Mouse (Mus musculus) megakaryocyte, adult 5-6 weeks (primary cell): ENCODE measurements around the gene Birc5. TPM values are rescaled to one million over a fixed set of nuclear protein-coding genes. Genes with fewer than 3 reads are reported as not detected.
"Not testable (repeated sequence)": the region's sequence is repeated elsewhere in the genome, so short reads cannot be mapped to it uniquely, and the experiment has no call there.

ENCODE experiments used
- ATAC-seq: 2 replicates; pipeline ENCODE4 v1.8.0; 2016; ENCODE audit warnings: mild to moderate bottlenecking, inconsistent platforms; ENCODE audit not compliant: poor library complexity, severe bottlenecking
- total RNA-seq, 2 experiments: library from RNA; stranded (forward) in 1 of 2; stranded (reverse) in 1 of 2; fragments of 153-499, 151-499 nt in 1 of 2; fragments of 221-1000, 200-1000 nt in 1 of 2; gene quantifications; 2 replicates each; pipeline versions ENCODE4 v1.2.3 to v1.2.4; 2015 to 2017

The Birc5 gene
- 220 and 258 TPM in 2 replicates for total RNA-seq (2015)
- total RNA-seq (2017), result 232 and 240 TPM in 2 replicates

DNA sequence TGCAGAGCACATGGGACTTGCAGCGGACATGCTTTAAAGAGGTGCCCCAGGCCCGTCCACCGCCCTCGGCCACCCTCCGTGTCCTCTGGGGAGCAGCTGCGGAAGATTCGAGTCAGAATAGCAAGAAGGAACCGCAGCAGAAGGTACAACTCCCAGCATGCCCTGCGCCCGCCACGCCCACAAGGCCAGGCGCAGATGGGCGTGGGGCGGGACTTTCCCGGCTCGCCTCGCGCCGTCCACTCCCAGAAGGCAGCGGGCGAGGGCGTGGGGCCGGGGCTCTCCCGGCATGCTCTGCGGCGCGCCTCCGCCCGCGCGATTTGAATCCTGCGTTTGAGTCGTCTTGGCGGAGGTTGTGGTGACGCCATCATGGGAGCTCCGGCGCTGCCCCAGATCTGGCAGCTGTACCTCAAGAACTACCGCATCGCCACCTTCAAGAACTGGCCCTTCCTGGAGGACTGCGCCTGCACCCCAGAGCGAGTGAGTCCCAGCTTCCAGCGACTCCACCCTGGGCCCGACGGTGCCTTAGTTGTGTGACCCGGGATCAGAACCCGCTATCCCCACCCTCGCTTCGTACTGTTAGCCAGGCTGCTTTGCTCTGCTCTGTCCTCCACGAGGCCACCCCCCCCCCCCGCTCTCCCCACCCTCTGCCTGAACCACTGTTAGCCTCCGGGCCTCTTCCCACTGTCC is at the start of gene Birc5:
Gene Birc5, plus strand, starts transcription at position 267 of the 687 bp plus-strand sequence.
- peak; percentile 98 for ATAC-seq

DNA sequence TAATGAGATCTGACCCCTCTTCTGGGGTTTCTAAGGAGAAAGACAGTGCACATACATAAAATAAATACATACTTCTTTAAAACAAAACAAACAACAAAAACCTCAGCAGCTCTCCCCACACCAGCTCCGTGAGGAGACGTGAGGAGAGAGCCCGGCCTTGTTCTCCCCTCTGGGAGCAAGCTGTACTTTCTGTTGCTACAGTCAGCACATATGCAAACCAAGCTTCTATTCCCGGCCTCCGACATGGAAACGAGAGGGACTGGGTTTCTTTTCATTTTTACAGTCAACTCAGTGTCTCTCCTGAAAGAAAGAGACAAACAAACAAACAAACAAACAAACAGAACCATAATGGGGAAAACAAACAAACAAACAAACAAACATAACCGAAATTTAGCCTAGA is 49.0 kb upstream of the Birc5 start:
- no peak for ATAC-seq

DNA sequence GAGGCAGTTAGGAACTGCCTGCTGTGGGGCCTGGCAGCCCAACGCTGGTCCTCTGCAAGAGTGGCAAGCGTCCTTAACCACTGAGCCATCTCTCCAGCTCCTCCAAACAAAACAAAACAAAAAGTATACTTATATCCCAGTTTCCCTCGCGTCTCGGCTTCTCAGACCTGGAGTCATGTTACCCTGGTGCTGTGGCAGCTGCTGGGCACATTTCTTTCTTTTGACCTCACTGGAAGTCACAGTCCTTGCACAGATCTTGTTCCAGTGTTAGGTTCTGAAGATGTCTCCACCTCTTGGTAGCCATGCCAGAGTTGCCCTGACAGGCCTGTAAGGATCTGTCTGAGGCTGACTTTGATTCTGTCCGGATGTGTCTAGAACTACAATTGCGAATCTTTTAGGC is 47.4 kb upstream of the Birc5 start:
- no peak for ATAC-seq

DNA sequence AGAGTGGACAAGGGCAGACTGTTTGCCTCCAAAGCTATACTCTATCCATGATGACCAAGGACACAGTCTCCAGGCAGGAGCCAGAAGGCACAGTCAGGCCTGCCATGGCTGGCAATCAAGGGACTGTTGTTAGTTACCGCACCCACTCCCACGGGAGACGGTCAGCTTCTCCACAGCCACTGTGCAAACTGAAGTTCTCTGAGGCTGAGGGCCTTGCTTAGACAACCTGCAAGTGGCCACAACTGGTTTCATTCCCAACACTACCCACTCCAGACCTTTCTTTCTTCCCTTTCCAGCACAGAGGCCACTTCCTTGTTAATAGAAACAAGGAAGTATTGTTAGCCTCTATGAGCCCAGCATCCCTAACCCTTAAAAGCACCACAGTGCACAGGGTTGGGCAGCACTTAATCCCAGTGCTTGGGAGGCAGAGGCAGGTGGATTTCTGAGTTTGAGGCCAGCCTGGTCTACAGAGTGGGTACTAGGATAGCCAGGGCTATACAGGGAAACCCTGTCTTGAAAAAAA is 45.8 kb upstream of the Birc5 start:
- peak; percentile 72 for ATAC-seq

DNA sequence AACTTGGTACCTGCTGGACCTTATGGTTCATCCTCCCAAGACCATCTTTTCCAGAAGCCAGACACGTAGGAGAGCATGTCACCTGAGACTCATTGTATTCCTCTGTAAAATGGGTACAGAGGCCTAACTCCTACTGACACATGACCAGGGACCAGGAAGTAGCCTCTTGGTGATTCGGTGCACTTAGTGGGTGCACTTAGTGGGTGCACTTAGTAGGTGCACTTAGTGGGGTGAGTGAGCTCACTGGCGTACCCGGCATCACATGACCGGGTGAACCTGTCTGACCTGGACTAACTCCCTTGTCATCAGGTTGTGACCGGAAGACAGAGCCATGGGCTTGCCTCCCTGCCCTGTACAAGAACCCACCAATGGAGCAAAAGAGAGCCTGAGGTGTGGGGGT is 42.3 kb upstream of the Birc5 start:
- no peak for ATAC-seq

DNA sequence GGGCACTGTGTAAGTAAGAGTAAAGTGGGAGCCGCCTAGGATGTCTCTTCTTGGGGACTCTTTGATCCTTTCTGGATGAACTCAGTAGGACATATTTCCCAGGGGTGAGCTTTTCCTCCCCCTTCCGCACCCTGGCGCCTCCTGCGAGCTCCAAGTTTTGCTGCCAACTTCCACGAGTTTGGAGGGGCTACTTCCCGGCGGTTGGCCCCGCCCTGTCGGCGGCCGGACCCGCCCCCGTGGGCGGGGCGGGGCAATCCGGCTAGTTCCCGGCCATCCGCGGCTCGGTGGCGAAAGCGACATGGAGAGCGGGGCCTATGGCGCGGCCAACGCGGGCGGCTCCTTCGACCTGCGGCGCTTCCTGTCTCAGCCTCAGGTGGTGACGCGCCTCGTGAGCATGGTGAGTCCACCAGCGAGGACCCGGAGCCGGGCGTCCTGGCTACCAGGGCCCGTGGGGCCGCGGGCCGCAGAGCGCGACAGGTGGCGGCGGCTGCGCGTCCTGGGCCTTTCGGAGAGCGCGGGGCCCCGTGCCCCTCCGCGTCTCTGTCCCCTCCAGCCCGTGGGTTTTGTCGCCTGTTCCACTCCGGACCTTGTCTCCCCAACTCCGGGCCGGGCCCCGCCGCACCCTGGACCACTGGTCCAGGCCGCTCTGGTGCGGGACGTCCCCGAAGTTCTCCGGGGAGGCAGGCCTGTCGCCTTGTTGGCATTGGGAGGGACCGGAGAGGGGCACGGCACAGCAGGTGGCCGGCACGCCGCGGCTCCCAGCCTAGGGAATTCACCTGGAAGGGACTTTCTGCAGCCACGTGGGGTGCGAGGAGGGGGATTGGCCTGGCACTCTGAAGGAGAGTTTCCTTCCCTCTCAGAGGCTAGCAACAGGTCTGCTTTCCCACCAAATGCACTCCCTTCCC is 39.4 kb upstream of the Birc5 start, which contains the start of the genes Gm20708 and Syngr2:
Gene Gm20708, plus strand, starts transcription at position 262 of the 905 bp plus-strand sequence.
Gene Syngr2, plus strand, starts transcription at position 262 of the 905 bp plus-strand sequence.
- peak; percentile 58 for ATAC-seq

DNA sequence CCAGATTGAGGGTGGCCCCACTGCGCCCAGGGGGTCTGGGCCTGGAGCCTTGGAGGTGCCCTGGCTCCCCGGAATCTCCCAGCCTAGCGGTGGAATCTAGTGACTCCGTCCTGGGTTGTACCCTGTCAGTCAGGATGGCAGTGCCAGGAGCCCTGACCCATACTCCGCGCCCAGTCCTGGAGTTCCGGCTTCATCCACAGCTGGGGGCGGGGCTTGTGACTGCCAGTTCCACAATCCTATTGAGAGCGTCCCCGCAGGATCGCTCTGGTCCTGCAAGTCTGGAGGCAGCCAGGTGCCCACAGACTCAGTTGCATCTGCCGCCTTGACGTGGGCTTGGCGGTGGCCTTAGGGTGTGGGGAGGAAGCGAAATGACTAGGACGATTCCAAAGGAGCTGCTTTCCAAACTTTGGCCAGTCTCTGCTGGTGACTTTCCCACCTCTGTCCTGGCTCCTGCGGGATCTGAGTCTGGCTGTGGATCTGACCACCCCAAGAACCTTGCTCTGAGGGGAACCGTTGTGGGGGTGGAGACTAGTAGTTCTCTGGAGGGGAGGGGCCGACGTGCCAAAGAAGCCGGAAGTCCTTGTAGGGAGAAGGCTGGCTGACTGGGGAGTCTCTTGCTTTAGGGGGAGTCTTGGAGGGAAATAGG is 38.5 kb upstream of the Birc5 start:
- peak; percentile 79 for ATAC-seq

DNA sequence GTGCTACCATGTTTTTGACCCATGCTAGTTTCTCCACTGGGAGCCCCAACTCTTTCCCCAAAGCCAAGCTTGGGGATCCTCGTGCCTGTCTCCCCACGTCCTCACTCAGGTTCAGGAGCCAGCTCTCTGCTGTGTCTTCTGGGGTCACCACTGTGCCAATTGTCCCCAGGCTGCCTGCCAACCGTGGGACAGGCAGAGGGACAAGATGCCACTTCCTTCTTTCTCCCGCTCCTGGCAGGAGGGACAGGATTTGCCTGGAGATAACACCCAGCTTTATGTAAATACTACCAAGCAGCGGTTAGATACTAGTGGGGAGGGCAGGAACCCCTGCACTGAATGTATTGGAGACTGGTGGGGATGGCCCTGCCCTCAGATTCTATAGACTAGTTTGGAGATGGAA is 35.2 kb upstream of the Birc5 start:
- ATAC-seq, result no peak

DNA sequence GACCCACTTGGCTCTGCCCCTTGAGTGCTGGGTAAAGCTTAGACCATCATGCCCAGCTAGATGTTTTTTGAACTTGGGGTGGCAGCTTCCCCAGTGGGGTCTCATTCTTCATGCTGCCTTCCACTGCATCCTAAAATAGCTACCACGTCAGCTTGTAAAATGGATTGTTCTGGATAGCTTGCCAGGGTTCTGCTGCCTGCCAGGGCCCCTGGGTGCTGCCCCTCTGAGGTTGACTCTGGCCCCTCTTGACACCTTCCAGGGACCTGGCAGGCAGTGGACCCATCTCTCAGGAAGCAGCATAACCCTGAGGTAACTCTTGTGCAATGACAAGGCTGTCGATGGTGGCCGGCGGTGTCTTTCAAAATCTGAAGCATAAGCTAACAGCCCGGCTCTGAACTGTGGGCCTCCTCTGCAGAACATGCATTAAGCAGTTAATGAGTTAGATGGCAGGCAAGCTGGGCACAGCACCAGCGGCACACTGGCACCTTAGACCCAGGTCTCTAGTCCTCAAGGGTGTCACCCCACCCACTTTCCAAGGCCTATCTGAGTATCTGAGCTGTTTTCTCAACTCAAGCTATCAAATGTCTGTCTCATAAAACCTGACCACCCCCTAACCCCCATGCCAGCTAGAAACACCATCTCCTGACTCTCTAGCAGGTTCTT is 34.2 kb upstream of the Birc5 start:
- peak; percentile 41 for ATAC-seq

DNA sequence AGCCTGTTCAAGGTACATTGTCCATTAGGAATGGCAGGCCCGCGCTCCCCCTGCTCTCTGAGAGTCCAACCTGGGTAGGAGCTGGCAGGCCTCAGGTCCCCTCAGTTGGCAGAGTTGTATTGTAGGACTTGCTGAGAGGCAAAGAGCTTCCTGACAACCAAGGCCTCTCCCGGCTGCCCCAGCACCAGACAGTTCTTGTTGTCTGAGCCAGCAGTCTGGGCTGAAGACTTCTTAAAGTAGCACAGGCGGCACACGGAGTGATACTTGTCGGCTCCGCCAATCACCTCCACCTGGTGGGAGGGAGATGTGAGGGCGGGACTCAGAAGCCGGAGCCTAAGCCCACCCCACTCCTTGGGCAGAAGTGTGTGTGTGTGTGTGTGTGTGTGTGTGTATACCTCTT is 33.2 kb upstream of the Birc5 start:
- ATAC-seq, result not testable (repeated sequence)

DNA sequence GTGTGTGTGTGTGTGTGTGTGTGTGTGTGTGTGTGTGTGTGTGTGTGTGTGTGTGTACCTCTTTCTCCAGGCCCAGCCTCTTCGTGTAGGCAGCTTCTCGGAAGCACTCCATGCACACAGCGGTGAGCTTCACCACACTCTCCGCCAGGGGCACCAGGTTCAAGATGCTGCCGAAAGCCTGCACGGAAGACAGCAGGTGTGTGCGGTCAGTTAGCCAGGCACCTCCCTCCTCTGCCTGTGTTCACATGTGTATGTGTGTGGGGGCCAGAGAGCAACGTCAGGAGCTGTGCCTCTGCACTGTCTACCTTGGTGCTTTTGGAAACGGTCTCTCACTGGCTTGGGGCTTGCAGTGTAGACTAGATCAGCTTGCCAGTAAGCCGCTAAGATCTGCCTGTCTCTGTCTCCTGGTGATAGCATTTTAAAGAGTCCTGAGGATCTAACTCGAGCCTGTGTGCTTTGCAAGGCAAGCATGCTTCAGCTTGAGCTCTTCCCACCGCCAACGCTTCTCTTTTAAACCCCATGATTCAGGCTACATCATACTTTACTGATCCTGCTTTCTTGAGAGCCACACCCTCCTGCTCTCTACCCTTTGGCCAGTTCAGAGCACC is 32.6 kb upstream of the Birc5 start:
- no peak for ATAC-seq

DNA sequence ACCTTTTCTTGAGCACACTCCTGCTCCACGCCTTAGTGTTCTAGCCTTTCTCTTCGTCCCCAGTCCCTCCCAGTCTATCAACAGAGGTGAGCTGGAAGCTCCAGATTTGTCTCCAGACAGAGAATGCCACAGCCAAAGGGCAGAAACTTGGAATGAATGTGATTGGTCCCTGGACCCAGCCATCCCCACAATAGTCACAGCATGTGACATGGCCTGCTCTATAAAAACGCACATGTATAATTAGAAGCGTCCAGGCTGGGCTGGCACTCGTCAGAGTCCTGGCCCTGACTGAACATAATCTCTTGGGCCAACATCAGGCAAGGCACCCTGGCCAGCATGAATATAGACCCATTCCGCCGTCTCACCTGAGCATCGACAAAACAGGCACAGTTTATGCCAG is 30.0 kb upstream of the Birc5 start:
- no peak for ATAC-seq

DNA sequence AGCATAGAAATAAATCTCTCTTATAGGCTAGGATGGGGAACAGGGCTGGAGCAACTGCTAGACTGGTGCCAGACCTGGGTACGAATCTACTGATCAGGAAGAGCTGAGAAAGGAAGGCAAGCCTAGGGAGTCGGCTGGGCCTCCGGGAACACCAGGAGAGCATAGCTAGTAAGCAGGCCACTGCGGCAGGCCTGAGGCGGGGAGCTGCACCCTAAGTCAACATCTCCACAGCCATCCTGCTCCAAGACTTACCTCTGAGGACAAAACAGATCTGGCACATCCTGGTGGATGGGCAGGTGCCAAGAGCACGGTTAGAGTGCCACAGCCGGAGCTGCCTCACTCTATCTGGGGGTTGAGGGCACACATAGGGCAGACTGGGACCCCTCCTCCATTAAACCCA is 28.9 kb upstream of the Birc5 start:
- ATAC-seq, result no peak

DNA sequence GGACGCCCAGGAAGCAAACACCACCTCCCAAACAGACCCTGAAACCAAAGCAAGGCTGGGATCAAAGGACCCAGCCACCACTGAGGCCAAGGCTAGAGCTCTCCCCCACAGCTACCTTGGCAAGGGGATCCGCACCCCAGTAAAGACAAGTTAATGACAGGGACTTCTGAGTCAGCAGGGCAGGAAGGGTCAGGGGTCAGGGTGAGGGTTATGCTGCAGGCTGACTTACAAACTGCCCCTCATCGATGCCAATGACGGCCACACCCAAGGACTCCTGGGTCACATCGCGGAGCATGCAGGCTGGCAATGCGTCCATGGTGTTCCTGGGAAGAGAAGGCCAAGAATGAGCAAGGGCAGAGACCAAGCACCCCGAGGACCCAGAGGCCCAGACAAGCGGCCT is 27.2 kb upstream of the Birc5 start:
- ATAC-seq, result no peak

DNA sequence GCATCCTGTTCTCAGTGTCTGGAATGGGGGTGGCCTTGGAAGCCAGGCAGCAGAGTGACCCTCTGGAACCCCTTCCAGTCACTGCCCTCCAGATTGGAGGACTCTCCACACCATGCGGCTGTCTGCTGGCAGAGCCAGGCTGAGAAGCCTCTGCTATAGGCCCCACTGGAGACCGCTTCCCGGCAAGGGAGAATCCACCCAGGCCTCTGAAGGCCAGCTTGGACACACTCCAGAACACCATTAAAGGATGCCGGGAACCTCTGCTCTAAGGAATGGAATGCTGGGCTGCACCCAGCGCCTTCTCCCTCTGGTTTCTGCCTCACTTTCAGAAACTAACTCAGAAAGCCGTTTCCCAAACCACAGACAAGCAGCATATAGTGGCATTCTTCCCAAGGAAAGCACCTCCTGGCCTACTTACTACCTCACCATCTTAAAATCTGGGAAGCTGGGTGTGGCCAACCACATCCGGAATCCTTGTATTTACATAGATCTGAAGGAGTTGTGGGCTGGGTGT is 26.3 kb upstream of the Birc5 start:
- ATAC-seq, result no peak

DNA sequence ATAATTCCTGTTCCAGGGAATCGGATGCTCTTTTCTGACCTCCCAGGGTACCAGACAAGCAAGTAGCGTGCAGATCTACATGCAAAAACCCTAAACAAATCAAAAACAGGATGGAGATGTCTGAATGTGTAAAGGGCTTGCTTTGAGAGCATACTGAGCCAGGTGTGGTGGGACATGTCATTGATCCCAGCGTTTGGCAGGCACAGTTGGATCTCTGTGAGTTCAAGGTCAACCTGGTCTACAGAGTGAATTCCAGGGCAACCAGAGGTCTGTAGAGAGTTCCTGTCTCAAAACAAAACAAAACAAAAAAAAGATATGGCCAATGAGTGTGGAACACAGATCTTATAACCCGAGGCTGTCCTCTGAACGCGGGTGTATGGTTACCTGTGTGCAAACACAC is 25.6 kb upstream of the Birc5 start:
- ATAC-seq, result no peak

DNA sequence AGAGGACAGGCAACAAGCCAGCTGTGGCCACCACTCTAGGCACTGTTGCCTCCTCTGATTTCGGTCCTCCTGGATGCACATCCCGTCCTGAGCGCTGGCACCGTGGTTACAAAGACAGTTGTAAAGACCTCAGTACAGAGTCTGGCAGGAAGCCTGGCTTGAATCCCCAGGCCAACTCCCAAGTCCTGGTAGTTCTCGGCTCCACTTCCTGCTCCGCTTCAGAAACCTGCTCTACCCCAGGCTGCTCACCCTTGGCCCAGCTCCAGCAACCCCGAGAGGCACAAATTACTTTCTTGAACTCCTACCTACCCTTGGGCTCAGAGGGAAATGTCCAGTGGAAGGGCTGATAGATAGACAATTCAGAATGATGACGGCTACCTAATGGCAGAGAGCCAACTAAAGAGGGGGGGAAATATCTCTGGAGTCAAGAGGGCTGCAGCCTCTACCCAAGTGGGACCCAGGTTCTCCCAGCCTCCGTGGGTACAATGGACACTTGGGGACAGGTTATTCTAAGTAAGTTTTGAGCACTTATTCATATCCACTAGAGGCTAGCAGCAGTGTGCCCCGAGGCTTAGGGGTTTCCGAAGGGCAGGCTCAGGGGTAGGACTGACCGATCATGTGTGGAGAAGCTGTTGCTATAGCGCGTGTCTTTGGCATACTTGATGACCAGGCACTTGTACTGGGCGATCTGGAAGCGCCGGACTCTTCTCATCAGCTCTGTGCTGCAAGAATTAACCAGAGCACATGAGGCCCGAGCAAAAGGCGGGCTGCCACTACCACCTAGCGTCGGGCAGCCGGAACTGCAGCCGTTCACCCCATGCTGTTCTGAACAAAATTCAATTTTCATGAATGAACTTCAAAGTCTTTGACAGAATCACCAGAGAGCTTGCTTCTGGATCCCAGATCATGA is 24.7 kb upstream of the Birc5 start:
- peak; percentile 79 for ATAC-seq

DNA sequence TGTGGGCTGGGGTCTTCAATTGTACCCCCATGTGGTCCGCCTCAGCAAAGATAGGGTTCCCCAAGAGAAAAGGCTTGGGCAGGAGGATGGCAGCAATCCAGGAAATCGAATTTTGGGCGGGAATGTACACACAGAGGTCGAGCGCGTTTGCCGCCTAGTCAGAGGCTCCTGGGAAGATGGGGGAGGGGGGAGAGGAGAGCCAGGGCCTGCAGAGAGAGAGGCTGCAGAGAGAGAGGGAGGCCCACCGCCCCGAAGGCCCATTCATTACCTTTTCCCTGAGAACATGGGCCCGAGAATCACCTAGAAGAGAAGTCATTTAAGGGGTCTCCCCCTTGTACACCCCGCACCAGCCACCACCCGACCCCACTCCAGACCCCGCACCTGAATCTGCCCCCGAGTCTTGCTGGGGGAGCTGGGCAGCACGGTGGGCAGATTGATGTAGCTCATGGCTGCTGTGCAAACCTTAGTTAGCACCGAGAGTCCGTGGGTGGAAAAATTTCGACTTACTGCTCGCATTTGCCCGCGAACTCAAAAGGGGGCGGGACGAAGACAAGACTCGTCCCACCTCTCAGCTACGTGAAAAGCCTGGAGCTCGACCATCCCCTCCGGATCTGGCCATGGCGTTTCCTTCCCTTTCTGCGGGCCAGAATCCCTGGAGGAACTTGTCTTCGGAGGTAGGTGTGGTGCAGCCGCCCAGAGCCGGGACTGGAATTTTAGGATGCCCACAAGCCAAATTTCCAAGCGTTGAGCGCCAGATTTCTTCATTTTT is 23.5 kb upstream of the Birc5 start, which contains the start of the genes Afmid and Tk1:
Gene Afmid, plus strand, starts transcription at position 592 of the 769 bp plus-strand sequence.
Gene Tk1, minus strand, starts transcription at position 760 of the 769 bp plus-strand sequence.
- ATAC-seq, result peak; percentile 52
